Mouse (Mus musculus) embryo, embryonic 10 days (tissue): ENCODE data around the gene Lingo1.
A peak's percentile ranks its signal among the peaks of the same experiment; 100 is the strongest.

ENCODE experiments used
- DNase-seq: peaks from one replicate; pipeline ENCODE4 v3.0.0-alpha.2; 2015; ENCODE audit warnings: low spot score

Lingo1 gene

GRCm38 (mm10) chr9:56678929-56679681 lies 117.2 kb downstream of the Lingo1 start:
- no peak for DNase-seq

GRCm38 (mm10) chr9:56675696-56676095 lies 120.6 kb downstream of the Lingo1 start:
- no peak for DNase-seq

GRCm38 (mm10) chr9:56669605-56670221 lies 126.6 kb downstream of the Lingo1 start:
- DNase-seq: no peak

- peak; percentile 43 for DNase-seq
Measured at GRCm38 (mm10) chr9:56664136-56664535, 132.1 kb downstream of the Lingo1 start.

GRCm38 (mm10) chr9:56662946-56663345 lies 133.3 kb downstream of the Lingo1 start:
- no peak for DNase-seq

- no peak for DNase-seq
Measured at GRCm38 (mm10) chr9:56662405-56662804, 133.9 kb downstream of the Lingo1 start.

GRCm38 (mm10) chr9:56661217-56661840 lies 134.9 kb downstream of the Lingo1 start:
- no peak for DNase-seq

GRCm38 (mm10) chr9:56658580-56658979 lies 137.7 kb downstream of the Lingo1 start:
- DNase-seq: no peak

GRCm38 (mm10) chr9:56657996-56658398 lies 138.3 kb downstream of the Lingo1 start:
- no peak for DNase-seq

- no peak for DNase-seq
Measured at GRCm38 (mm10) chr9:56656766-56657542, 139.3 kb downstream of the Lingo1 start.

- DNase-seq: no peak
Measured at GRCm38 (mm10) chr9:56655167-56655566, 141.1 kb downstream of the Lingo1 start.

GRCm38 (mm10) chr9:56652551-56652950 lies 143.7 kb downstream of the Lingo1 start:
- DNase-seq: no peak

GRCm38 (mm10) chr9:56651586-56651985 lies 144.7 kb downstream of the Lingo1 start:
- DNase-seq: no peak

- DNase-seq: no peak
Measured at GRCm38 (mm10) chr9:56646227-56647025, 149.8 kb downstream of the Lingo1 start.

- DNase-seq: no peak
Measured at GRCm38 (mm10) chr9:56643474-56643873, 152.8 kb downstream of the Lingo1 start.

GRCm38 (mm10) chr9:56638226-56638905 lies 157.9 kb downstream of the Lingo1 start:
- DNase-seq: peak; percentile 73

- DNase-seq: no peak
Measured at GRCm38 (mm10) chr9:56637403-56637857, 158.8 kb downstream of the Lingo1 start.

GRCm38 (mm10) chr9:56636766-56637402 lies 159.4 kb downstream of the Lingo1 start:
- no peak for DNase-seq

GRCm38 (mm10) chr9:56636214-56636613 lies 160.1 kb downstream of the Lingo1 start:
- peak; percentile 95 for DNase-seq

GRCm38 (mm10) chr9:56635498-56636121 lies 160.7 kb downstream of the Lingo1 start:
- DNase-seq: peak; percentile 64
